Comparison of ENCODE assay signal across 24 mouse cellular contexts in the genomic region with DNA sequence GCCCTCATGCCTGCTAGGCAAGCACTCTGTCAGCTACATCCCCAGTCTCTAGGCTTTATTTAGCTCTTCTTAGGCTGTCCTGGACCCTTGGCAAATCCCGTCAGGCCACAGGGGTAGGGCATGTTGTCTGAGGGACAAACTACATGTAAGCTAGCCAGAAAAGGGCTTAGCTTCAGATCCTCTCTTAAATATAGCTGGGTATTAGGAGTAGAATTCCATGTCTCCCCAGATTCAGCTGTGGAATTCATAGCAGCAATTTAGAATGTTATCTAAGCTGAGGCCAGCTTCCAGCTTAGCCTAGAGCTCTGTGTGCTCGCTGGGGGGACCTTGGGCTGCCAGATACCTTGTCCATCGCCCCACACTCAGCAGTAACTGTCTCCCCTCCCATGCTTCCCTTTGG. TPM values are rescaled to one million over a fixed set of nuclear protein-coding genes. Genes with fewer than 3 reads are reported as not detected.
A peak's percentile ranks its signal among the peaks of the same experiment; 100 is the strongest.
DNase-seq lines count a peak whose midpoint lies in the region; ATAC-seq and TF ChIP-seq lines count a peak whose summit lies in the region.
"Had no signal": no experiment of that assay in that cellular context is flagged by ENCODE, and none has a peak within 500 bp of the region (broad histone marks: within the 10 kb centered on the region; RNA-seq: fewer than 3 reads in every experiment).

No protein-coding gene starts in this region.

- no peaks in the 10 kb centered on the region for H3K27me3 ChIP-seq in embryonic facial prominence, embryonic 14.5 days (replicated peaks; ENCODE audit: control insufficient read depth, insufficient read depth, low read length)
- H3K27me3 ChIP-seq in embryonic facial prominence, embryonic 10.5 days (replicated peaks; ENCODE audit: low read depth, poor library complexity, severe bottlenecking), result no peaks in the 10 kb centered on the region
- no peaks in the 10 kb centered on the region for H3K27me3 ChIP-seq in heart, embryonic 11.5 days (ENCODE audit: control insufficient read depth, insufficient read depth, low read length)
- no peaks in the 10 kb centered on the region for H3K27me3 ChIP-seq in heart, embryonic 15.5 days
- H3K27me3 ChIP-seq in testis, adult 2 months (ENCODE audit: control insufficient read depth, insufficient read depth, low read length), result no peaks in the 10 kb centered on the region
- H3K27me3 ChIP-seq: embryonic facial prominence, embryonic 12.5 days; forebrain, embryonic 12.5 days; hindbrain, embryonic 12.5 days had no signal

- TF ChIP-seq CTCF in testis, adult 2 months (IDR thresholded peaks at IDR 0.05; ENCODE audit: control insufficient read depth, insufficient read depth, insufficient replicate concordance, low read depth, low read length), result no peak

- no peak overlapping the region for H3K4me2 ChIP-seq in embryonic facial prominence, embryonic 14.5 days (ENCODE audit: low read depth, low read length)
- no peak overlapping the region for H3K4me2 ChIP-seq in heart, embryonic 11.5 days
- no peak overlapping the region for H3K4me2 ChIP-seq in heart, embryonic 15.5 days
- H3K4me2 ChIP-seq: embryonic facial prominence, embryonic 12.5 days; forebrain, embryonic 12.5 days; hindbrain, embryonic 12.5 days had no signal

- peak; percentile 60; the same call in 1 of the 2 replicates for ATAC-seq in embryonic facial prominence, embryonic 14.5 days (ENCODE audit: low read depth)
- no peak for ATAC-seq in heart, embryonic 11.5 days (replicated peaks; ENCODE audit: insufficient number of reproducible peaks, low FRiP score, low TSS enrichment)
- ATAC-seq in heart, embryonic 15.5 days (replicated peaks; ENCODE audit: insufficient number of reproducible peaks, insufficient read depth, low FRiP score, low read depth), result peak; percentile 55; the same call in 1 of the 2 replicates
- ATAC-seq: CD4-positive, CD25-positive, alpha-beta regulatory T cell, adult 4 months; forebrain, embryonic 16.5 days; hindbrain, embryonic 16.5 days; inflammation-experienced regulatory T-cells, adult 6 months; intestine, postnatal 0 days had no signal

- TF ChIP-seq POLR2A in testis, adult 2 months (IDR thresholded peaks at IDR 0.05; ENCODE audit: control insufficient read depth, low read depth, low read length), result no peak

- WGBS in embryonic facial prominence, embryonic 14.5 days, result 47% methylated on average over 3 of the region's 3 CpGs
- WGBS in embryonic facial prominence, embryonic 10.5 days, result 89% methylated on average over 3 of the region's 3 CpGs
- WGBS in heart, embryonic 11.5 days (ENCODE audit: insufficient replicate concordance), result 44% methylated on average over 3 of the region's 3 CpGs
- WGBS in heart, embryonic 15.5 days, result 24% methylated on average over 3 of the region's 3 CpGs

- intact Hi-C loops in heart, postnatal 36 days (cut with DNase I), result no loop called here

- peak overlapping the region; percentile 48; the same call in 1 of the 2 replicates for H3K27ac ChIP-seq in embryonic facial prominence, embryonic 14.5 days (replicated peaks; ENCODE audit: low read depth, low read length)
- no peak overlapping the region for H3K27ac ChIP-seq in embryonic facial prominence, embryonic 10.5 days (replicated peaks)
- peak overlapping the region; percentile 41; the same call in 1 of the 2 replicates for H3K27ac ChIP-seq in heart, embryonic 11.5 days (ENCODE audit: low read depth, low read length)
- peak overlapping the region; percentile 68 for H3K27ac ChIP-seq in heart, embryonic 15.5 days
- peak overlapping the region; percentile 14; the same call in 1 of the 2 replicates for H3K27ac ChIP-seq in testis, adult 2 months (ENCODE audit: control insufficient read depth, insufficient read depth, low read depth, low read length)
- H3K27ac ChIP-seq: embryonic facial prominence, embryonic 12.5 days; forebrain, embryonic 12.5 days; hindbrain, embryonic 12.5 days had no signal

- no peaks in the 10 kb centered on the region for H3K36me3 ChIP-seq in embryonic facial prominence, embryonic 14.5 days (ENCODE audit: control insufficient read depth, insufficient read depth, low read length)
- no peaks in the 10 kb centered on the region for H3K36me3 ChIP-seq in embryonic facial prominence, embryonic 10.5 days (replicated peaks)
- H3K36me3 ChIP-seq in heart, embryonic 11.5 days (ENCODE audit: control insufficient read depth, insufficient read depth, low read length), result no peaks in the 10 kb centered on the region
- H3K36me3 ChIP-seq in heart, embryonic 15.5 days, result no peaks in the 10 kb centered on the region
- no peaks in the 10 kb centered on the region for H3K36me3 ChIP-seq in testis, adult 2 months (ENCODE audit: control insufficient read depth, insufficient read depth, low read length)
- H3K36me3 ChIP-seq: embryonic facial prominence, embryonic 12.5 days; forebrain, embryonic 12.5 days; G1E; hindbrain, embryonic 12.5 days had no signal

- peak; percentile 68 for DNase-seq in embryonic facial prominence, embryonic 14.5 days (ENCODE audit: low spot score)
- no peak for DNase-seq in embryonic facial prominence, embryonic 10.5 days (ENCODE audit: low spot score)
- DNase-seq in heart, postnatal 4 days, result no peak
- DNase-seq in heart, postnatal 36 days, result no peak
- DNase-seq in testis, postnatal 10 days (ENCODE audit: low spot score), result no peak
- DNase-seq: adrenal gland, adult 8-10 months; B cell, adult 2 months; cerebellum, adult 2 months; cerebellum, postnatal 10 days; embryo, embryonic 11 days; gastrocnemius, postnatal 14 days; kidney, adult 8-10 months had no signal

- no peak overlapping the region for H3K4me3 ChIP-seq in embryonic facial prominence, embryonic 14.5 days (ENCODE audit: low read depth, low read length)
- H3K4me3 ChIP-seq in embryonic facial prominence, embryonic 10.5 days, result no peak overlapping the region
- no peak overlapping the region for H3K4me3 ChIP-seq in heart, embryonic 11.5 days (ENCODE audit: low read depth, low read length)
- no peak overlapping the region for H3K4me3 ChIP-seq in heart, embryonic 15.5 days
- H3K4me3 ChIP-seq in testis, adult 2 months (ENCODE audit: control insufficient read depth, low read depth, low read length), result no peak overlapping the region
- H3K4me3 ChIP-seq: embryonic facial prominence, embryonic 12.5 days; forebrain, embryonic 12.5 days; hindbrain, embryonic 12.5 days had no signal

- H3K4me1 ChIP-seq in embryonic facial prominence, embryonic 14.5 days (ENCODE audit: control insufficient read depth, insufficient read depth, low read length), result no peaks in the 10 kb centered on the region
- H3K4me1 ChIP-seq in embryonic facial prominence, embryonic 10.5 days, result peaks cover 12% of the 10 kb centered on the region
- peaks cover 2% of the 10 kb centered on the region; the same call in 1 of the 2 replicates for H3K4me1 ChIP-seq in heart, embryonic 11.5 days (ENCODE audit: control insufficient read depth, insufficient read depth, low read length)
- peaks cover 14% of the 10 kb centered on the region for H3K4me1 ChIP-seq in heart, embryonic 15.5 days (replicated peaks)
- H3K4me1 ChIP-seq in testis, adult 2 months (ENCODE audit: control insufficient read depth, insufficient read depth, low read length), result no peaks in the 10 kb centered on the region; the same call in 1 of the 2 replicates
- H3K4me1 ChIP-seq: forebrain, embryonic 12.5 days; hindbrain, embryonic 12.5 days had no signal

- no peaks in the 10 kb centered on the region for H3K9me3 ChIP-seq in embryonic facial prominence, embryonic 14.5 days (ENCODE audit: control insufficient read depth, low read length)
- no peaks in the 10 kb centered on the region for H3K9me3 ChIP-seq in embryonic facial prominence, embryonic 10.5 days
- no peaks in the 10 kb centered on the region for H3K9me3 ChIP-seq in heart, embryonic 11.5 days (replicated peaks; ENCODE audit: control insufficient read depth, low read length)
- H3K9me3 ChIP-seq in heart, embryonic 15.5 days (replicated peaks), result no peaks in the 10 kb centered on the region
- H3K9me3 ChIP-seq: embryonic facial prominence, embryonic 12.5 days; forebrain, embryonic 12.5 days; G1E; hindbrain, embryonic 12.5 days had no signal

- H3K9ac ChIP-seq in embryonic facial prominence, embryonic 14.5 days (ENCODE audit: low read depth, low read length), result no peak overlapping the region
- H3K9ac ChIP-seq in heart, embryonic 11.5 days (ENCODE audit: low read depth, low read length), result no peak overlapping the region
- no peak overlapping the region for H3K9ac ChIP-seq in heart, embryonic 15.5 days
- H3K9ac ChIP-seq: embryonic facial prominence, embryonic 12.5 days; forebrain, embryonic 12.5 days; hindbrain, embryonic 12.5 days had no signal

RNA-seq across cellular contexts. Expression of gene Rhoh, which starts 14.1 kb away (rescaled TPM):
- polyA plus RNA-seq in embryonic facial prominence, embryonic 14.5 days (2014; fragmentation: Nextera tagmentation; extraction: Ambion mirVana), result 1.6 and 1.7 TPM in 2 replicates
- 0.34 and 0.44 TPM in 2 replicates for polyA plus RNA-seq in embryonic facial prominence, embryonic 10.5 days (2016; fragmentation: Nextera tagmentation; extraction: Ambion mirVana)
- 0.37 and 0.66 TPM in 2 replicates for polyA plus RNA-seq in heart, embryonic 11.5 days (2014; fragmentation: Nextera tagmentation; extraction: Ambion mirVana)
- under 1 TPM; 0.26 to 0.34 TPM for total RNA-seq in heart, postnatal 4 days (2021)
- 1.2 and 7.7 TPM in 2 replicates for polyA plus RNA-seq in heart, embryonic 15.5 days (2015; fragmentation: Nextera tagmentation; extraction: Ambion mirVana)
- under 1 TPM; 0.42 to 0.92 TPM for total RNA-seq in heart, postnatal 36 days (2021)
- polyA plus RNA-seq in testis, adult 2 months (2012; rRNA removed), result 0.58 and 0.63 TPM in 2 replicates
- polyA plus RNA-seq: G1E had no signal
